Mouse (Mus musculus) liver, embryonic 14.5 days (tissue): ENCODE results near the gene Plcd1. TPM values are rescaled to one million over a fixed set of nuclear protein-coding genes. Genes with fewer than 3 reads are reported as not detected.

Experiments
- ATAC-seq: fragments of 200-750 bp; cut with Nextera tagmentation; 2 replicates; pipeline ENCODE4 v1.8.0; 2017; ENCODE audit warnings: moderate number of reproducible peaks, mild to moderate bottlenecking, moderate library complexity; ENCODE audit not compliant: insufficient read depth
- DNase-seq, 3 experiments: peaks; one replicate each; pipeline ENCODE4 v3.0.0-alpha.2; 2012 to 2013; ENCODE audit warnings: low read depth in 3 of 3, low spot score in 3 of 3
- H3K27ac ChIP-seq: fragments of 300-500 bp; sonication (generic); 2 replicates; pipeline ENCODE4 v1.5.1; 2014; ENCODE audit warnings: moderate library complexity, mild to moderate bottlenecking, control low read depth, inconsistent platforms
- H3K27me3 ChIP-seq: fragments of 300-500 bp; sonication (generic); 2 replicates; pipeline ENCODE4 v1.6.1; 2014; ENCODE audit warnings: mild to moderate bottlenecking, low read length, moderate library complexity; ENCODE audit not compliant: control insufficient read depth, insufficient read depth
- H3K36me3 ChIP-seq: fragments of 300-500 bp; sonication (generic); replicated peaks from 2 replicates; pipeline ENCODE4 v1.6.1; 2014; ENCODE audit warnings: low read depth; ENCODE audit not compliant: control insufficient read depth, insufficient read depth
- H3K4me1 ChIP-seq, 2 experiments: fragments of 200-500 bp in 1 of 2; fragments of 300-500 bp in 1 of 2; sonication (generic) in 1 of 2; replicated peaks; 2 replicates each; pipeline ENCODE4 v1.6.1; 2012 to 2014; ENCODE audit warnings: antibody characterized with exemption in 1 of 2, inconsistent platforms in 1 of 2, low read length in 1 of 2; ENCODE audit not compliant: control insufficient read depth in 2 of 2, insufficient read depth in 2 of 2
- H3K4me2 ChIP-seq: fragments of 300-500 bp; sonication (generic); 2 replicates; pipeline ENCODE4 v1.6.1; 2014; ENCODE audit warnings: low read depth, mild to moderate bottlenecking, control low read depth, moderate library complexity
- H3K4me3 ChIP-seq, 2 experiments: fragments of 200-500 bp in 1 of 2; fragments of 300-500 bp in 1 of 2; sonication (generic) in 1 of 2; 2 replicates each; pipeline ENCODE4 v1.5.1; 2012 to 2014; ENCODE audit warnings: low read depth in 2 of 2, low read length in 2 of 2, mild to moderate bottlenecking in 2 of 2, control low read depth in 1 of 2, inconsistent platforms in 1 of 2, moderate library complexity in 1 of 2; ENCODE audit not compliant: insufficient read depth in 1 of 2
- H3K9ac ChIP-seq: fragments of 300-500 bp; sonication (generic); replicated peaks from 2 replicates; pipeline ENCODE4 v1.6.1; 2014; ENCODE audit warnings: mild to moderate bottlenecking, control low read depth, moderate library complexity
- H3K9me3 ChIP-seq: fragments of 300-500 bp; sonication (generic); 2 replicates; pipeline ENCODE4 v1.6.1; 2016; ENCODE audit warnings: low read length, mixed read lengths; ENCODE audit not compliant: control insufficient read depth
- CTCF ChIP-seq: IDR thresholded peaks from 2 replicates; pipeline ENCODE4 v1.5.1; 2016; ENCODE audit warnings: antibody characterized with exemption, low read depth, control low read depth
- EP300 ChIP-seq: IDR thresholded peaks from 2 replicates; pipeline ENCODE4 v1.6.1; 2016; ENCODE audit warnings: antibody characterized with exemption, low read depth
- WGBS: fragments of 180-500 bp; shearing (Covaris S2); extraction: QIAGEN DNeasy Blood & Tissue Kit; methylation state at CpG from one replicate; pipeline ENCODE4 v1.1.7; 2014; ENCODE audit not compliant: insufficient replicate concordance; 5-methylcytosine and 5-hydroxymethylcytosine counted together
- polyA plus RNA-seq, 2 experiments: library from polyadenylated mRNA; depleted of rRNA in 1 of 2; stranded (reverse) in 1 of 2; unstranded in 1 of 2; fragments of >200 nt; fragmentation: Nextera tagmentation in 1 of 2; extraction: Ambion mirVana in 1 of 2; gene quantifications; 2 replicates each; pipeline versions ENCODE4 v1.2.1 to v1.2.3; 2012 to 2014

Gene Plcd1
- polyA plus RNA-seq, 2 experiments: 0.95 to 1.1 TPM

DNA sequence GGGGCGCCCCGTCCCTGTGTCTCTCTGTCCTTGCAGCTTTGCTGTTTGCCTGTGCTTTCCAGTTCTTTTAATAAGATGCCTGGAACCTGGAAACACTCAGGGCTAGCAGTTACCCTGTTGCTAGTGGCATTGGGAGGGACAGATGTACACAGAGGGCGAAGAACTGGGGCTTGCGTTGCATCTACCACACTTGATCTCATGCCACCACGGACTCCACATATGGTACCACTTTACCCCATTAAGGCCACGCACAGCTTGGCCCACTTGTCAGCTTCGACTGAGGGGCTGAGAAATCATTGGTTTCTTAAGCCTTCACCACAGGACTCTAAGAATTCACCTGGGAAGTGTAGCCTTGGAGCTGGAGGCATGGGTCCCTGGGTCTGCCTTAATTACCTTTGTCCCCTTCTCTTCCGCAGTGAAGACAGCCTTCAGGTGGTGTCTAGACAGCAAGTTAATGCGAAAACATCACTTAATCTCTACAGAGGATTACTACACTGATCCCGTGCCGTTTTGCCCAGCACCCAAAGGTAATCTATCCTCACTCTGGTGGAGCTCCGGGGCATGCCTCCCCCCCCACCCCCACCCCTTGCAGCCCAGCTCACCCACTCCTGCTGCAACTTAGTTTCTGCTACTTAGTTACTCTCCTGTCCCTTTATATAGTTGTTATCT is 16.5 kb upstream of the Plcd1 start:
- ATAC-seq (no peak), DNase-seq (no peak)
- no peak overlapping the region for H3K27ac ChIP-seq
- no peak for TF ChIP-seq CTCF
- TF ChIP-seq EP300: no peak
- no peaks in the 10 kb centered on the region for H3K9me3 ChIP-seq
- H3K4me3 ChIP-seq: no peak overlapping the region
- H3K27me3 ChIP-seq: no peaks in the 10 kb centered on the region
- no peaks in the 10 kb centered on the region for H3K4me1 ChIP-seq
- 50% methylated on average over 12 of the region's 12 CpGs for WGBS
- H3K9ac ChIP-seq: no peak overlapping the region
- no peak overlapping the region for H3K4me2 ChIP-seq
- H3K36me3 ChIP-seq: no peaks in the 10 kb centered on the region

- TF ChIP-seq EP300: no peak
- peak; percentile 65 for TF ChIP-seq CTCF
- ATAC-seq (no peak), DNase-seq (no peak)
- H3K36me3 ChIP-seq: no peaks in the 10 kb centered on the region
- H3K9me3 ChIP-seq: no peaks in the 10 kb centered on the region
- H3K27ac ChIP-seq: no peak overlapping the region
- H3K4me2 ChIP-seq: no peak overlapping the region
- H3K4me1 ChIP-seq: peaks cover 0 to 2% of the 10 kb centered on the region in 2 experiments; a peak in 1 of 4 replicates
- WGBS: 62% methylated on average over 4 of the region's 4 CpGs
- no peaks in the 10 kb centered on the region; the same call in none of the 2 replicates for H3K27me3 ChIP-seq
- H3K9ac ChIP-seq: no peak overlapping the region
- no peak overlapping the region for H3K4me3 ChIP-seq
These were observed 14.3 kb upstream of the Plcd1 start for GRCm38 (mm10) chr9:119107566-119107965.

DNA sequence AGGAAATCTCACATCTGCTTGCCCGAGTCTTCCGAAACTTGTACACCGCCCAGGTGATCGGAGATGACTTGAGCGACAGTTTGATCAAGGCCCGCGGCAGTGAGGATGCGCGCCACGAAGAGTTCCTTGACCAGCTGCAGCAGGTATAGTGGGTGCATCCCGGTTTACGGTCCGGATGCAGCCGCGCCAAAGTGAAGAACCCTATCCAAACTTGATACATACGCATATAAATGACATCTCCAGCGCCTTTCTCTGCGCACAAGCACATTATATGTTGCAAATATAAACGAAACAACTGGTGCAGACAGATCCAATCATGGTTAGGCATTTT is 9.4 kb upstream of the Plcd1 start:
- peaks cover 0 to 2% of the 10 kb centered on the region in 2 experiments; a peak in 1 of 4 replicates for H3K4me1 ChIP-seq
- ATAC-seq: no peak; the same call in 1 of the 2 replicates
- peak overlapping the region; percentile 57 to 92 for H3K4me3 ChIP-seq
- H3K9ac ChIP-seq: no peak overlapping the region; the same call in 1 of the 2 replicates
- no peak overlapping the region for H3K27ac ChIP-seq
- no peak for DNase-seq
- H3K36me3 ChIP-seq: no peaks in the 10 kb centered on the region
- WGBS: 2% methylated on average over 19 of the region's 19 CpGs
- no peaks in the 10 kb centered on the region for H3K9me3 ChIP-seq
- H3K4me2 ChIP-seq: peak overlapping the region; percentile 70
- H3K27me3 ChIP-seq: no peaks in the 10 kb centered on the region; the same call in none of the 2 replicates
- TF ChIP-seq CTCF (no peak), EP300 (no peak)

- Histone ChIP-seq H3K4me2 (peak within 1 kb of the TSS; percentile 70), H3K9me3 (no peaks in the 10 kb centered on the region), H3K27me3 (no peaks in the 10 kb centered on the region; the same call in none of the 2 replicates), H3K4me3 (peak within 1 kb of the TSS; percentile 57 to 92), H3K4me1 (peaks cover 0 to 2% of the 10 kb centered on the region in 2 experiments; a peak in 1 of 4 replicates), H3K9ac (no peak within 1 kb of the TSS; the same call in 1 of the 2 replicates), H3K36me3 (no peaks in the 10 kb centered on the region), H3K27ac (no peak within 1 kb of the TSS)
- WGBS: 3% methylated on average over 44 of the region's 44 CpGs
- peak; percentile 76 for ATAC-seq
- peak; percentile 54 to 58 (median 54) for DNase-seq
- TF ChIP-seq CTCF: no peak
These were observed 8.9 kb upstream of the Plcd1 start, which contains the start of gene Dlec1 for GRCm38 (mm10) chr9:119101992-119102782. Gene Dlec1, plus strand, starts transcription at chr9:119102478.
